Mouse (Mus musculus) stomach, postnatal 0 days (tissue): ENCODE data around the gene Samhd1.

ENCODE experiments used
- CTCF ChIP-seq: IDR thresholded peaks from 2 replicates; pipeline ENCODE4 v1.5.1; 2016; ENCODE audit warnings: antibody characterized with exemption, low read depth, mild to moderate bottlenecking, moderate library complexity
- EP300 ChIP-seq: optimal IDR thresholded peaks from 2 replicates; pipeline ENCODE3; 2016; ENCODE audit warnings: antibody characterized with exemption

DNA sequence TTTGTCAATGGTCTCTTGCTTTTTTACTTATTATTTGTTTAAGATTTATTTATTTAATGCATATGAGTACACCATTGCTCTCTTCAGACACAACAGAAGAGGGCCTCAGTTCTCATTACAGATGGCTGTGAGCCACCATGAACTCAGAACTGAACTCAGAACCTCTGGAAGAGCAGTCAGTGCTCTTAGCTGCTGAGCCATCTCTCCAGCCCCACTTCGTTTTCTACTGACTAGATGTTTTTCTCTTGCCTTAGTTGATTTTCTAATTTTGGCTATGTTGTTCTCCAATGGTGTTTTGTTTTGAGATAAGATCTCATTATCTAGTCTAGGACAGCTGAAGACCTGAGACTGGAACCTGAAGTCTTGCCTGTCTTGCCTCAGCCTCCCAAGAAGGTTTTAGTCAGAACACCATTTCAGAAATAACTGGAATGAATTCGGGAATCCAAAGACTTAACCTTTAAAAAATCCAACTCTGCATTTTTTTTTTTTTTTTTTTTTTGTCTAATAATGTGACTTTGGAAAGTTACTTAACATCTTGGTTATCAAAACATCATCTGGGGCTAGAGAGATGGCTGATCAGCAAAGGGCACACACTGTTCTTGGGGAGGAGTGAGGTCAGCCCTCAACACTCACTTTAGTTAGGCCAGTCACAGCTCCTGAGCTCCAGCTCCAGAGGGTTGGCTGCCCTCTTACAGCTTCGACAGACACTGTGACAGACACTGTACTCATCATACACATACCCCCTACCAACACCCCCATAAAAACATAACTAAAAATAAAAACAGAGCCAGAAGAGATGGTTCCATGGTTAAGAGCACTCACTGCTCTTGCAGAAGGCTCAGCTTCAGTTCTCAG, 2.2 kb downstream of the Samhd1 start:
- TF ChIP-seq CTCF (no peak), EP300 (no peak)
